Mouse (Mus musculus) liver, embryonic 12.5 days (tissue): ENCODE results near the gene Ppp2r5c. TPM values are rescaled to one million over a fixed set of nuclear protein-coding genes. Genes with fewer than 3 reads are reported as not detected.

Experiments used
- ATAC-seq: fragments of 200-750 bp; cut with Nextera tagmentation; 2 replicates; pipeline ENCODE4 v1.8.0; 2017; ENCODE audit warnings: moderate number of reproducible peaks, mild to moderate bottlenecking, moderate library complexity
- H3K27ac ChIP-seq: fragments of 300-500 bp; sonication (generic); 2 replicates; pipeline ENCODE4 v1.5.1; 2016; ENCODE audit warnings: mild to moderate bottlenecking
- H3K27me3 ChIP-seq: fragments of 300-500 bp; sonication (generic); replicated peaks from 2 replicates; pipeline ENCODE4 v1.6.1; 2016; ENCODE audit warnings: mild to moderate bottlenecking, moderate library complexity
- H3K36me3 ChIP-seq: fragments of 300-500 bp; sonication (generic); 2 replicates; pipeline ENCODE4 v1.6.1; 2016; ENCODE audit warnings: mild to moderate bottlenecking, moderate library complexity
- H3K4me1 ChIP-seq: fragments of 300-500 bp; sonication (generic); 2 replicates; pipeline ENCODE4 v1.6.1; 2016
- H3K4me2 ChIP-seq: fragments of 300-500 bp; sonication (generic); 2 replicates; pipeline ENCODE4 v1.6.1; 2016; ENCODE audit warnings: mild to moderate bottlenecking, moderate library complexity
- H3K4me3 ChIP-seq: fragments of 300-500 bp; sonication (generic); 2 replicates; pipeline ENCODE4 v1.5.1; 2016; ENCODE audit warnings: mild to moderate bottlenecking, moderate library complexity
- H3K9ac ChIP-seq: fragments of 300-500 bp; sonication (generic); 2 replicates; pipeline ENCODE4 v1.6.1; 2016; ENCODE audit warnings: mild to moderate bottlenecking, moderate library complexity
- H3K9me3 ChIP-seq: fragments of 300-500 bp; sonication (generic); replicated peaks from 2 replicates; pipeline ENCODE4 v1.6.1; 2016; ENCODE audit warnings: mild to moderate bottlenecking, moderate library complexity
- WGBS: fragments of 180-500 bp; shearing (Covaris S2); methylation state at CpG from one replicate; pipeline ENCODE4 v1.1.7; 2016; ENCODE audit not compliant: insufficient replicate concordance; 5-methylcytosine and 5-hydroxymethylcytosine counted together
- polyA plus RNA-seq: library from polyadenylated mRNA; unstranded; fragments of >200 nt; fragmentation: Nextera tagmentation; extraction: Ambion mirVana; gene quantifications from 2 replicates; pipeline ENCODE4 v1.2.1, GENCODE M21; 2016

Ppp2r5c gene
- polyA plus RNA-seq = 103 and 105 TPM in 2 replicates

GRCm38 (mm10) chr12:110446290-110447170, at the start of gene Ppp2r5c:
Gene Ppp2r5c (plus strand): TSS chr12:110447120.
- H3K27me3 ChIP-seq = peaks cover 33% of the 10 kb centered on the region
- peak within 1 kb of the TSS; percentile 82 for H3K4me3 ChIP-seq
- H3K9ac ChIP-seq = peak within 1 kb of the TSS; percentile 82
- whole genome bisulfite sequencing = under 1% methylated on average over 69 of the region's 86 CpGs
- peaks cover 20% of the 10 kb centered on the region for H3K4me1 ChIP-seq
- no peaks in the 10 kb centered on the region for H3K36me3 ChIP-seq
- H3K9me3 ChIP-seq = no peaks in the 10 kb centered on the region
- H3K4me2 ChIP-seq = peak within 1 kb of the TSS; percentile 97
- H3K27ac ChIP-seq = peak within 1 kb of the TSS; percentile 93
- peak; percentile 92 for ATAC-seq

- H3K9me3 ChIP-seq = no peaks in the 10 kb centered on the region
- H3K4me3 ChIP-seq = no peak overlapping the region
- H3K4me2 ChIP-seq = no peak overlapping the region
- no peak overlapping the region for H3K27ac ChIP-seq
- H3K36me3 ChIP-seq = no peaks in the 10 kb centered on the region
- no peaks in the 10 kb centered on the region for H3K4me1 ChIP-seq
- WGBS = 20% methylated on average over 8 of the region's 8 CpGs
- H3K27me3 ChIP-seq = no peaks in the 10 kb centered on the region; the same call in 1 of the 2 replicates
- H3K9ac ChIP-seq = no peak overlapping the region
- ATAC-seq = no peak
Observed at GRCm38 (mm10) chr12:110398351-110398750, 48.6 kb upstream of the Ppp2r5c start.

- Histone ChIP-seq H3K9me3 (no peaks in the 10 kb centered on the region), H3K36me3 (no peaks in the 10 kb centered on the region), H3K27me3 (no peaks in the 10 kb centered on the region; the same call in 1 of the 2 replicates), H3K4me3 (no peak overlapping the region), H3K4me2 (no peak overlapping the region), H3K9ac (no peak overlapping the region), H3K4me1 (no peaks in the 10 kb centered on the region), H3K27ac (no peak overlapping the region)
- 80% methylated on average over 6 of the region's 6 CpGs for WGBS
- ATAC-seq = no peak
Observed at GRCm38 (mm10) chr12:110399161-110399560, 47.8 kb upstream of the Ppp2r5c start.

GRCm38 (mm10) chr12:110400936-110401335, 46.0 kb upstream of the Ppp2r5c start:
- 77% methylated on average over 5 of the region's 5 CpGs for WGBS
- no peak overlapping the region for H3K9ac ChIP-seq
- no peaks in the 10 kb centered on the region for H3K36me3 ChIP-seq
- no peak overlapping the region for H3K4me3 ChIP-seq
- no peaks in the 10 kb centered on the region for H3K9me3 ChIP-seq
- no peaks in the 10 kb centered on the region for H3K4me1 ChIP-seq
- H3K27me3 ChIP-seq = no peaks in the 10 kb centered on the region
- no peak overlapping the region for H3K27ac ChIP-seq
- no peak for ATAC-seq
- no peak overlapping the region for H3K4me2 ChIP-seq

GRCm38 (mm10) chr12:110401871-110402270, 45.0 kb upstream of the Ppp2r5c start:
- Histone ChIP-seq H3K4me3 (no peak overlapping the region), H3K27ac (no peak overlapping the region), H3K9me3 (no peaks in the 10 kb centered on the region), H3K27me3 (no peaks in the 10 kb centered on the region), H3K4me1 (no peaks in the 10 kb centered on the region), H3K36me3 (no peaks in the 10 kb centered on the region), H3K4me2 (no peak overlapping the region), H3K9ac (no peak overlapping the region)
- ATAC-seq = no peak
- 68% methylated on average over 4 of the region's 4 CpGs for WGBS

- ATAC-seq = no peak
- 34% methylated on average over 3 of the region's 3 CpGs for WGBS
Observed at GRCm38 (mm10) chr12:110416244-110416643, 30.7 kb upstream of the Ppp2r5c start.

GRCm38 (mm10) chr12:110417023-110417986, 29.6 kb upstream of the Ppp2r5c start:
- Histone ChIP-seq H3K36me3 (no peaks in the 10 kb centered on the region), H3K9ac (no peak overlapping the region), H3K9me3 (no peaks in the 10 kb centered on the region), H3K27me3 (peaks cover 4% of the 10 kb centered on the region; the same call in 1 of the 2 replicates), H3K4me2 (peak overlapping the region; percentile 54), H3K4me1 (peaks cover 37% of the 10 kb centered on the region), H3K4me3 (peak overlapping the region; percentile 22), H3K27ac (no peak overlapping the region)
- WGBS = 32% methylated on average over 28 of the region's 28 CpGs
- 0 out of 2 replicates have a peak, but pooled peaks have one; percentile 36 for ATAC-seq

More at GRCm38 (mm10) chr12:110416244-110416643, 30.7 kb upstream of the Ppp2r5c start:
- Histone ChIP-seq H3K9ac (no peak overlapping the region), H3K4me1 (peaks cover 37% of the 10 kb centered on the region), H3K4me2 (no peak overlapping the region), H3K4me3 (no peak overlapping the region), H3K36me3 (no peaks in the 10 kb centered on the region), H3K27me3 (peaks cover 4% of the 10 kb centered on the region; the same call in 1 of the 2 replicates), H3K27ac (no peak overlapping the region), H3K9me3 (no peaks in the 10 kb centered on the region)

- Histone ChIP-seq H3K4me1 (peaks cover 37% of the 10 kb centered on the region), H3K27me3 (peaks cover 4% of the 10 kb centered on the region; the same call in 1 of the 2 replicates), H3K9me3 (no peaks in the 10 kb centered on the region), H3K27ac (no peak overlapping the region), H3K36me3 (no peaks in the 10 kb centered on the region), H3K9ac (no peak overlapping the region), H3K4me2 (peak overlapping the region; percentile 54), H3K4me3 (no peak overlapping the region)
- ATAC-seq = peak; percentile 46
- 36% methylated on average over 20 of the region's 20 CpGs for WGBS
Observed at GRCm38 (mm10) chr12:110417987-110418734, 28.8 kb upstream of the Ppp2r5c start.

GRCm38 (mm10) chr12:110418735-110419350, 28.1 kb upstream of the Ppp2r5c start:
- Histone ChIP-seq H3K9ac (no peak overlapping the region; the same call in 1 of the 2 replicates), H3K36me3 (no peaks in the 10 kb centered on the region), H3K4me2 (no peak overlapping the region), H3K27me3 (peaks cover 4% of the 10 kb centered on the region; the same call in 1 of the 2 replicates), H3K9me3 (no peaks in the 10 kb centered on the region), H3K4me1 (peaks cover 37% of the 10 kb centered on the region), H3K27ac (no peak overlapping the region), H3K4me3 (no peak overlapping the region)
- WGBS = 27% methylated on average over 8 of the region's 8 CpGs
- ATAC-seq = no peak

GRCm38 (mm10) chr12:110419879-110420278, 27.0 kb upstream of the Ppp2r5c start:
- H3K4me1 ChIP-seq = peaks cover 37% of the 10 kb centered on the region
- peaks cover 4% of the 10 kb centered on the region; the same call in 1 of the 2 replicates for H3K27me3 ChIP-seq
- H3K9me3 ChIP-seq = no peaks in the 10 kb centered on the region
- H3K4me3 ChIP-seq = no peak overlapping the region
- 32% methylated on average over 2 of the region's 2 CpGs for WGBS
- H3K4me2 ChIP-seq = no peak overlapping the region
- no peak overlapping the region for H3K27ac ChIP-seq
- no peak overlapping the region for H3K9ac ChIP-seq
- no peaks in the 10 kb centered on the region for H3K36me3 ChIP-seq
- peak; percentile 64 for ATAC-seq

- Histone ChIP-seq H3K9me3 (no peaks in the 10 kb centered on the region), H3K4me3 (no peak overlapping the region), H3K4me1 (peaks cover 33% of the 10 kb centered on the region), H3K4me2 (no peak overlapping the region), H3K9ac (no peak overlapping the region), H3K27ac (no peak overlapping the region), H3K36me3 (no peaks in the 10 kb centered on the region), H3K27me3 (peaks cover 4% of the 10 kb centered on the region; the same call in 1 of the 2 replicates)
- WGBS = 27% methylated on average over 3 of the region's 3 CpGs
- no peak for ATAC-seq
Observed at GRCm38 (mm10) chr12:110421361-110421760, 25.6 kb upstream of the Ppp2r5c start.
